Mouse (Mus musculus) testis, adult 2 months (tissue): ENCODE measurements around the gene Tceal8.

Experiments used
- CTCF ChIP-seq: fragments of 200-500 bp; IDR thresholded peaks from 2 replicates; pipeline ENCODE4 v1.5.1; 2012; ENCODE audit warnings: low read depth, mild to moderate bottlenecking, inconsistent platforms, low read length, moderate library complexity; ENCODE audit not compliant: control insufficient read depth, insufficient read depth, insufficient replicate concordance
- POLR2A ChIP-seq: fragments of 200-500 bp; IDR thresholded peaks from 2 replicates; pipeline ENCODE4 v1.6.1; 2012; ENCODE audit warnings: low read depth, mild to moderate bottlenecking, inconsistent platforms, low read length, moderate library complexity; ENCODE audit not compliant: control insufficient read depth

DNA sequence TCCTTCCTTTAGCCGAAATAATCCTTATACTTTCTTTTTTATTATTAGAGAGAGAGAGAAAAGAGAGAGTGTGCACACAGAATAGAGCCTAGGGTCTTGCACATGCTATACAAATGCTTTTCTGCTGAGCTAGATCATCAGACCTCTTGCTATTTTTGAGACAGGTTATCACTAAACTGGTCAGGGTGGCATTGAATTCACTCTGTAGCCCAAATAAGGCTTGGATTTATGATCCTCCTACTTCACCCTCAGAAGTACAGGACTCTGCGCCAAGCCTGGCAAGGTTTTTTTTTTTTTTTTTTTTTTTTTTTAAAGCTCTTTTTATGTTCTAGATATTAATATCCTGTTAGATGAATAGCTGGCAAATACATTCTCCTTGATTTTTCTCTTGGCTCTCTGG is 28.4 kb downstream of the Tceal8 start:
- no peak for TF ChIP-seq POLR2A
- TF ChIP-seq CTCF = no peak
